In genomic region chr14:118235361-118235972, GRCm38 (mm10) we compare ENCODE assay signal across 9 mouse cellular contexts. TPM values are rescaled to one million over a fixed set of nuclear protein-coding genes. Genes with fewer than 3 reads are reported as not detected.
A peak's percentile ranks its signal among the peaks of the same experiment; 100 is the strongest.
DNase-seq lines count a peak whose midpoint lies in the region; ATAC-seq and TF ChIP-seq lines count a peak whose summit lies in the region.
"Had no signal": no experiment of that assay in that cellular context is flagged by ENCODE, and none has a peak within 500 bp of the region (broad histone marks: within the 10 kb centered on the region; RNA-seq: fewer than 3 reads in every experiment).

No protein-coding gene starts in this region.

- under 1% methylated on average over 60 of the region's 62 CpGs for WGBS in lung, embryonic 14.5 days
- WGBS in neural tube, embryonic 12.5 days: under 1% methylated on average over 62 of the region's 62 CpGs

- no peak for TF ChIP-seq CTCF in lung, embryonic 14.5 days (IDR thresholded peaks at IDR 0.05; ENCODE audit: low read depth)

- H3K4me1 ChIP-seq in lung, embryonic 14.5 days (ENCODE audit: insufficient read depth): no peaks in the 10 kb centered on the region
- peaks cover 2% of the 10 kb centered on the region; the same call in 1 of the 2 replicates for H3K4me1 ChIP-seq in brown adipose tissue, adult 24 weeks (ENCODE audit: control insufficient read depth, insufficient read depth, insufficient read length, low read length)
- H3K4me1 ChIP-seq in neural tube, embryonic 12.5 days: peaks cover 28% of the 10 kb centered on the region

- peak overlapping the region; percentile 51 for H3K4me3 ChIP-seq in lung, embryonic 14.5 days (ENCODE audit: low read depth, low read length)
- H3K4me3 ChIP-seq in brown adipose tissue, adult 24 weeks (ENCODE audit: insufficient read depth, low read depth, low read length): peak overlapping the region; percentile 55
- H3K4me3 ChIP-seq in neural tube, embryonic 12.5 days: peak overlapping the region; percentile 62

- H3K9ac ChIP-seq in lung, embryonic 14.5 days: peak overlapping the region; percentile 36
- H3K9ac ChIP-seq in neural tube, embryonic 12.5 days: peak overlapping the region; percentile 86

- H3K27me3 ChIP-seq in lung, embryonic 14.5 days (ENCODE audit: insufficient read depth, low read length): peaks cover 92% of the 10 kb centered on the region
- H3K27me3 ChIP-seq in neural tube, embryonic 12.5 days (replicated peaks): peaks cover 47% of the 10 kb centered on the region

- no peaks in the 10 kb centered on the region for H3K9me3 ChIP-seq in lung, embryonic 14.5 days (ENCODE audit: low read depth, low read length)
- H3K9me3 ChIP-seq in neural tube, embryonic 12.5 days: peaks cover 6% of the 10 kb centered on the region; the same call in 1 of the 2 replicates

- no peak overlapping the region for H3K27ac ChIP-seq in lung, embryonic 14.5 days (ENCODE audit: low read depth)
- H3K27ac ChIP-seq in brown adipose tissue, adult 24 weeks (replicated peaks; ENCODE audit: low read depth, low read length): no peak overlapping the region
- H3K27ac ChIP-seq in neural tube, embryonic 12.5 days: peak overlapping the region; percentile 2; the same call in 1 of the 2 replicates

- no peaks in the 10 kb centered on the region for H3K36me3 ChIP-seq in lung, embryonic 14.5 days (ENCODE audit: insufficient read depth)
- H3K36me3 ChIP-seq in neural tube, embryonic 12.5 days: no peaks in the 10 kb centered on the region

- peak overlapping the region; percentile 87 for H3K4me2 ChIP-seq in lung, embryonic 14.5 days
- H3K4me2 ChIP-seq in neural tube, embryonic 12.5 days (replicated peaks): peak overlapping the region; percentile 89

- peak; percentile 51 for DNase-seq in lung, embryonic 14.5 days
- no peak for DNase-seq in lung, postnatal 36 days
- DNase-seq in kidney, postnatal 4 days: peak; percentile 48 to 65
- DNase-seq in frontal cortex, adult 2 months (ENCODE audit: extremely low spot score in 1 of 2, low spot score in 1 of 2): no peak
- no peak for DNase-seq in cerebellum, adult 9-11 months

- no peak for ATAC-seq in lung, embryonic 14.5 days (ENCODE audit: insufficient read depth)
- ATAC-seq in granulocyte monocyte progenitor cell, adult 5-6 weeks (replicated peaks; ENCODE audit: poor library complexity, severe bottlenecking): 0 out of 2 replicates have a peak, but pooled peaks have one; percentile 4
- ATAC-seq in neural tube, embryonic 12.5 days (ENCODE audit: low FRiP score, low read depth): no peak

RNA-seq across cellular contexts. Expression of gene Sox21, which starts 1.4 kb away (rescaled TPM):
- polyA plus RNA-seq in lung, embryonic 14.5 days (2014; fragmentation: Nextera tagmentation; extraction: Ambion mirVana): 1.2 and 1.4 TPM in 2 replicates
- polyA plus RNA-seq in brown adipose tissue, adult 24 weeks (2012; ENCODE audit: insufficient read depth, insufficient read length, missing spikeins): not detected in 2 replicates
- not detected in 2 replicates for total RNA-seq in granulocyte monocyte progenitor cell, adult 5-6 weeks (2014; fragmentation: Nextera tagmentation)
- not detected in 2 replicates for total RNA-seq in granulocyte monocyte progenitor cell, adult 5-6 weeks (2017)
- polyA plus RNA-seq in neural tube, embryonic 12.5 days (2016; fragmentation: Nextera tagmentation; extraction: Ambion mirVana): 14.9 and 15.1 TPM in 2 replicates
- 7.8 and 10.3 TPM in 2 replicates for polyA plus RNA-seq in frontal cortex, adult 2 months (2012; rRNA removed)

RNA-seq across cellular contexts. Expression of gene Gm9376, which starts 31.3 kb away (rescaled TPM):
- not detected in 2 replicates for polyA plus RNA-seq in lung, embryonic 14.5 days (2014; fragmentation: Nextera tagmentation; extraction: Ambion mirVana)
- polyA plus RNA-seq in brown adipose tissue, adult 24 weeks (2012; ENCODE audit: insufficient read depth, insufficient read length, missing spikeins): not detected in 2 replicates
- total RNA-seq in granulocyte monocyte progenitor cell, adult 5-6 weeks (2014; fragmentation: Nextera tagmentation): not detected in 2 replicates
- not detected in 2 replicates for total RNA-seq in granulocyte monocyte progenitor cell, adult 5-6 weeks (2017)
- not detected in 2 replicates for polyA plus RNA-seq in neural tube, embryonic 12.5 days (2016; fragmentation: Nextera tagmentation; extraction: Ambion mirVana)
- not detected in 2 replicates for polyA plus RNA-seq in frontal cortex, adult 2 months (2012; rRNA removed)
- polyA plus RNA-seq: large intestine, adult 2 months had no signal

Comparison
In these comparisons a context has a peak if more than half of its experiments do, and no peak if none do; other contexts are left out.
1. DNase-seq: peak in lung, embryonic 14.5 days (single experiment) and kidney, postnatal 4 days (2 of 2); none in lung, postnatal 36 days (single experiment), frontal cortex, adult 2 months (0 of 2) and cerebellum, adult 9-11 months (single experiment).
2. Peak in every context shown above with its lines, with median percentiles within 50 percentile points of each other: H3K4me3 ChIP-seq.